Mouse (Mus musculus) E14TG2a.4 (cell line): ENCODE results near the gene Vmn2r21.
"Not testable (repeated sequence)": the region's sequence is repeated elsewhere in the genome, so short reads cannot be mapped to it uniquely, and the experiment has no call there.

Source experiments
- CTCF ChIP-seq: conservative IDR thresholded peaks from 2 replicates; pipeline ENCODE4 v1.5.1; 2014; ENCODE audit warnings: low read length
- NANOG ChIP-seq: IDR thresholded peaks from 2 replicates; pipeline ENCODE4 v1.6.1; 2014; ENCODE audit warnings: borderline replicate concordance, low read length, mixed read lengths

GRCm38 (mm10) chr6:123468651-123469050 is 64.6 kb downstream of the Vmn2r21 start:
- not testable (repeated sequence) for TF ChIP-seq CTCF, NANOG
